Mouse (Mus musculus) B cell, adult 62 days (primary cell): ENCODE data around the gene Trabd2b. TPM values are rescaled to one million over a fixed set of nuclear protein-coding genes. Genes with fewer than 3 reads are reported as not detected.

Source experiments
- total RNA-seq: library from RNA; stranded (reverse); gene quantifications from 4 replicates; pipeline ENCODE4 v1.2.4, GENCODE M21; 2023

Trabd2b gene
- total RNA-seq: 1.1 to 1.5 TPM (median 1.4 TPM) in 4 replicates

GRCm38 (mm10) chr4:114406355-114407101 lies at the start of gene Trabd2b:
TSS of gene Trabd2b (plus strand) at chr4:114406724.

Other genes with a start within 250 kb of the Trabd2b start
- not detected in 4 replicates for gene Skint11, start 243.3 kb upstream of the Trabd2b start, total RNA-seq